Mouse (Mus musculus): ENCODE data around the gene Olfr1301.

Olfr1301 gene

GRCm38 (mm10) chr2:111750706-111751105 lies at the start of gene Olfr1301:
Olfr1301 (plus strand) TSS chr2:111751006.
- in situ Hi-C loops (cut with MboI; ENCODE audit: low sequenced_read_pairs) = no loop called here

GRCm38 (mm10) chr2:111726739-111727138 lies 24.1 kb upstream of the Olfr1301 start:
- in situ Hi-C loops (cut with MboI; ENCODE audit: low sequenced_read_pairs) = no loop called here

GRCm38 (mm10) chr2:111777129-111777528 lies 26.3 kb downstream of the Olfr1301 start, which contains the start of gene Olfr1302:
Olfr1302 (plus strand) TSS chr2:111777429.
- in situ Hi-C loops (cut with MboI; ENCODE audit: low sequenced_read_pairs) = no loop called here

All from CH12F3 (cell line).